Mouse (Mus musculus): ENCODE measurements at regions not wholly inside any gene's neighbourhood (a gene's known extent, or its start where the extent isn't known, plus 50 kb on each side); places are given as distances from the start of the nearest gene placed in this dataset.
A peak's percentile ranks its signal among the peaks of the same experiment; 100 is the strongest.

- no peak for ATAC-seq (ENCODE audit: insufficient read depth, low FRiP score)
- Histone ChIP-seq H3K4me3 (replicated peaks; ENCODE audit: low read length) (no peak overlapping the region), H3K9me3 (replicated peaks; ENCODE audit: control insufficient read depth, low read length) (no peaks in the 10 kb centered on the region), H3K4me1 (ENCODE audit: control insufficient read depth, insufficient read depth, low read length) (no peaks in the 10 kb centered on the region), H3K27me3 (ENCODE audit: control insufficient read depth, insufficient read depth, low read length) (no peaks in the 10 kb centered on the region), H3K9ac (ENCODE audit: low read length) (no peak overlapping the region), H3K27ac (ENCODE audit: low read length) (no peak overlapping the region), H3K36me3 (ENCODE audit: control insufficient read depth, insufficient read depth, low read length) (no peaks in the 10 kb centered on the region), H3K4me2 (ENCODE audit: low read depth, low read length) (no peak overlapping the region)
- 85% methylated on average over 3 of the region's 3 CpGs for WGBS
These were observed 237.0 kb upstream of the Cited2 start for GRCm38 (mm10) chr10:17486011-17486410.

DNA sequence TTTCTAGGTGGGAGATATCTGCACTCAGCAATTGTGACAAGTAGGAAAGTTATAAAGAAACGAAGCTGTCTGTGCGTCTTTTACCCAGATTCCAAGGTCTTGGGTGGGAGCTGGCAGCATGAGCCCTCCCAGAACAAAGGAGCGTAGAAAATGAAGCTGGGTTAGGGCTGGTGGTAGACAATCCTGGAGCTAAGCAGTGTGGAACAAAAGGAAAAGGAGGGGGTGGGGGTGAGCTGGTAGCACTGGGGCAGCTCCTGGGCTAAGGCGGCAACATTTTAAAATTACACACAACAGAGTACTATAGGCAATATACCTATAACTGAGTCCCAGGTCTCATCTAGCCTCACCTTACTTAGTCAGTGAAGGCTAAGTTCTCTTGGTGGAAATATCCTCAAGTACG lies 235.6 kb upstream of the Cited2 start:
- Histone ChIP-seq H3K9me3 (replicated peaks; ENCODE audit: control insufficient read depth, low read length) (no peaks in the 10 kb centered on the region), H3K27ac (ENCODE audit: low read length) (no peak overlapping the region), H3K36me3 (ENCODE audit: control insufficient read depth, insufficient read depth, low read length) (no peaks in the 10 kb centered on the region), H3K4me2 (ENCODE audit: low read depth, low read length) (no peak overlapping the region), H3K9ac (ENCODE audit: low read length) (no peak overlapping the region), H3K4me1 (ENCODE audit: control insufficient read depth, insufficient read depth, low read length) (no peaks in the 10 kb centered on the region), H3K27me3 (ENCODE audit: control insufficient read depth, insufficient read depth, low read length) (no peaks in the 10 kb centered on the region), H3K4me3 (replicated peaks; ENCODE audit: low read length) (no peak overlapping the region)
- ATAC-seq (ENCODE audit: insufficient read depth, low FRiP score): no peak
- 90% methylated on average over 5 of the region's 5 CpGs for WGBS

GRCm38 (mm10) chr10:17491611-17492305 lies 231.3 kb upstream of the Cited2 start:
- Histone ChIP-seq H3K4me1 (ENCODE audit: control insufficient read depth, insufficient read depth, low read length) (no peaks in the 10 kb centered on the region), H3K9ac (ENCODE audit: low read length) (no peak overlapping the region), H3K27me3 (ENCODE audit: control insufficient read depth, insufficient read depth, low read length) (no peaks in the 10 kb centered on the region), H3K27ac (ENCODE audit: low read length) (no peak overlapping the region), H3K4me2 (ENCODE audit: low read depth, low read length) (no peak overlapping the region), H3K9me3 (replicated peaks; ENCODE audit: control insufficient read depth, low read length) (no peaks in the 10 kb centered on the region), H3K36me3 (ENCODE audit: control insufficient read depth, insufficient read depth, low read length) (no peaks in the 10 kb centered on the region), H3K4me3 (replicated peaks; ENCODE audit: low read length) (no peak overlapping the region)
- WGBS: 81% methylated on average over 5 of the region's 5 CpGs
- no peak for ATAC-seq (ENCODE audit: insufficient read depth, low FRiP score)

DNA sequence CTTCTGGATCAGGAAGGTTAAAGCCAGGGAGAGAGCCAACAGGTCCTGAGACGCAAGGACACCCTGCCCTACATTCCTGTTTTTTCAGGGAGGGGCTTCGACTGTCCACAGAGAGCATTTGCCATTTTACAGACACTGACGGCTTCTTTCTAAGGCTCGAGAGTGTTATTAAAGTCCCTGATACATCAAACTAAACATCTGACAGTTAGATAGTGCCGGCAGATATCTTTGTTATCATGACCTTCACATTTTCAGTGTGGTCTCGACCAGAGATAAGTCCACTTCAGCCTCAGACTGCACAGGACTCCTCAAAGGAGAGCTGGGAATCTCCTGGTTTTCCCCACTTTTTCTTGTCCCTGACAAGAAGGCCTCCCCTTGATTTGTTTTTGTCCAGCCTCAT lies 229.9 kb upstream of the Cited2 start:
- Histone ChIP-seq H3K4me2 (ENCODE audit: low read depth, low read length) (no peak overlapping the region), H3K27me3 (ENCODE audit: control insufficient read depth, insufficient read depth, low read length) (no peaks in the 10 kb centered on the region), H3K9ac (ENCODE audit: low read length) (no peak overlapping the region), H3K27ac (ENCODE audit: low read length) (no peak overlapping the region), H3K9me3 (replicated peaks; ENCODE audit: control insufficient read depth, low read length) (no peaks in the 10 kb centered on the region), H3K36me3 (ENCODE audit: control insufficient read depth, insufficient read depth, low read length) (no peaks in the 10 kb centered on the region), H3K4me3 (replicated peaks; ENCODE audit: low read length) (no peak overlapping the region), H3K4me1 (ENCODE audit: control insufficient read depth, insufficient read depth, low read length) (no peaks in the 10 kb centered on the region)
- 38% methylated on average over 6 of the region's 6 CpGs for WGBS
- no peak for ATAC-seq (ENCODE audit: insufficient read depth, low FRiP score)

DNA sequence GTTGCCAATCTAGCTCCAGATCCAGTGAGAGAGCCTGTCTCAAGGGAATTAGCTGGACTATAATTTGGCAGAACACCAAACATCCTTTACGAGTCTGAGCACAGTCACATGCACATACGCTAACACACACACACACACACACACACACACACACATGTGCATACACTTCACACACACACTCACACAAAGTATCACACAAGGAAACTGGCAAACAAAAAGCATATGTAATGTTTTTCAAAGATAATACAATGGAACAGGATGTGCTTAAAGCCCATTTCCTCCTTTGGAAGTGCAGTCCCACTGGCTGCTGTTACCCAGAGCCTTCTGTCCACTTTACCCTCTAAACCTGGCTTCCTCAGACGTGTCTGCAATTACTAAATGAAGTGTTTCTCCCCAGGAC lies 226.2 kb upstream of the Cited2 start:
- 65% methylated on average over 3 of the region's 3 CpGs for WGBS
- H3K27me3 ChIP-seq (ENCODE audit: control insufficient read depth, insufficient read depth, low read length): no peaks in the 10 kb centered on the region
- H3K36me3 ChIP-seq (ENCODE audit: control insufficient read depth, insufficient read depth, low read length): no peaks in the 10 kb centered on the region
- no peak overlapping the region for H3K4me2 ChIP-seq (ENCODE audit: low read depth, low read length)
- H3K4me3 ChIP-seq (replicated peaks; ENCODE audit: low read length): no peak overlapping the region
- H3K4me1 ChIP-seq (ENCODE audit: control insufficient read depth, insufficient read depth, low read length): no peaks in the 10 kb centered on the region
- H3K9me3 ChIP-seq (replicated peaks; ENCODE audit: control insufficient read depth, low read length): peaks cover 2% of the 10 kb centered on the region
- no peak overlapping the region for H3K27ac ChIP-seq (ENCODE audit: low read length)
- no peak overlapping the region for H3K9ac ChIP-seq (ENCODE audit: low read length)
- no peak for ATAC-seq (ENCODE audit: insufficient read depth, low FRiP score)

- H3K27ac ChIP-seq (ENCODE audit: low read length): no peak overlapping the region
- ATAC-seq (ENCODE audit: insufficient read depth, low FRiP score): no peak
- H3K4me1 ChIP-seq (ENCODE audit: control insufficient read depth, insufficient read depth, low read length): peaks cover 7% of the 10 kb centered on the region; the same call in 1 of the 2 replicates
- no peaks in the 10 kb centered on the region for H3K27me3 ChIP-seq (ENCODE audit: control insufficient read depth, insufficient read depth, low read length)
- no peak overlapping the region for H3K4me2 ChIP-seq (ENCODE audit: low read depth, low read length)
- no peak overlapping the region for H3K9ac ChIP-seq (ENCODE audit: low read length)
- H3K9me3 ChIP-seq (replicated peaks; ENCODE audit: control insufficient read depth, low read length): no peaks in the 10 kb centered on the region; the same call in 1 of the 2 replicates
- H3K4me3 ChIP-seq (replicated peaks; ENCODE audit: low read length): no peak overlapping the region
- WGBS: 45% methylated on average over 4 of the region's 4 CpGs
- H3K36me3 ChIP-seq (ENCODE audit: control insufficient read depth, insufficient read depth, low read length): no peaks in the 10 kb centered on the region
These were observed 212.3 kb upstream of the Cited2 start for GRCm38 (mm10) chr10:17510626-17511193.

- H3K4me2 ChIP-seq (ENCODE audit: low read depth, low read length): 0 out of 2 replicates have a peak overlapping the region, but pooled peaks have one; percentile 15
These were observed 211.2 kb upstream of the Cited2 start for GRCm38 (mm10) chr10:17511779-17512335.

GRCm38 (mm10) chr10:17512487-17512886 lies 210.5 kb upstream of the Cited2 start:
- Histone ChIP-seq H3K27me3 (ENCODE audit: control insufficient read depth, insufficient read depth, low read length) (no peaks in the 10 kb centered on the region), H3K4me3 (replicated peaks; ENCODE audit: low read length) (no peak overlapping the region), H3K36me3 (ENCODE audit: control insufficient read depth, insufficient read depth, low read length) (no peaks in the 10 kb centered on the region), H3K9ac (ENCODE audit: low read length) (no peak overlapping the region), H3K4me2 (ENCODE audit: low read depth, low read length) (no peak overlapping the region), H3K27ac (ENCODE audit: low read length) (no peak overlapping the region), H3K9me3 (replicated peaks; ENCODE audit: control insufficient read depth, low read length) (no peaks in the 10 kb centered on the region), H3K4me1 (ENCODE audit: control insufficient read depth, insufficient read depth, low read length) (peaks cover 7% of the 10 kb centered on the region; the same call in 1 of the 2 replicates)
- no peak for ATAC-seq (ENCODE audit: insufficient read depth, low FRiP score)
- WGBS: 73% methylated on average over 3 of the region's 3 CpGs

More at GRCm38 (mm10) chr10:17511779-17512335, 211.2 kb upstream of the Cited2 start:
- 41% methylated on average over 12 of the region's 12 CpGs for WGBS
- H3K27me3 ChIP-seq (ENCODE audit: control insufficient read depth, insufficient read depth, low read length): no peaks in the 10 kb centered on the region
- H3K27ac ChIP-seq (ENCODE audit: low read length): no peak overlapping the region
- H3K4me3 ChIP-seq (replicated peaks; ENCODE audit: low read length): no peak overlapping the region
- H3K9ac ChIP-seq (ENCODE audit: low read length): no peak overlapping the region
- peaks cover 7% of the 10 kb centered on the region; the same call in 1 of the 2 replicates for H3K4me1 ChIP-seq (ENCODE audit: control insufficient read depth, insufficient read depth, low read length)
- H3K9me3 ChIP-seq (replicated peaks; ENCODE audit: control insufficient read depth, low read length): no peaks in the 10 kb centered on the region
- no peaks in the 10 kb centered on the region for H3K36me3 ChIP-seq (ENCODE audit: control insufficient read depth, insufficient read depth, low read length)
- no peak for ATAC-seq (ENCODE audit: insufficient read depth, low FRiP score)

- 79% methylated on average over 6 of the region's 6 CpGs for WGBS
- ATAC-seq (ENCODE audit: insufficient read depth, low FRiP score): no peak
- Histone ChIP-seq H3K9ac (ENCODE audit: low read length) (no peak overlapping the region), H3K27ac (ENCODE audit: low read length) (no peak overlapping the region), H3K9me3 (replicated peaks; ENCODE audit: control insufficient read depth, low read length) (no peaks in the 10 kb centered on the region), H3K36me3 (ENCODE audit: control insufficient read depth, insufficient read depth, low read length) (no peaks in the 10 kb centered on the region), H3K4me2 (ENCODE audit: low read depth, low read length) (no peak overlapping the region), H3K4me3 (replicated peaks; ENCODE audit: low read length) (no peak overlapping the region), H3K4me1 (ENCODE audit: control insufficient read depth, insufficient read depth, low read length) (peaks cover 7% of the 10 kb centered on the region; the same call in 1 of the 2 replicates), H3K27me3 (ENCODE audit: control insufficient read depth, insufficient read depth, low read length) (no peaks in the 10 kb centered on the region)
These were observed 209.3 kb upstream of the Cited2 start for GRCm38 (mm10) chr10:17513756-17514155.

All from stomach, embryonic 16.5 days (tissue).